Mouse (Mus musculus): ENCODE data around the gene Fam205c.

The Fam205c gene

DNA sequence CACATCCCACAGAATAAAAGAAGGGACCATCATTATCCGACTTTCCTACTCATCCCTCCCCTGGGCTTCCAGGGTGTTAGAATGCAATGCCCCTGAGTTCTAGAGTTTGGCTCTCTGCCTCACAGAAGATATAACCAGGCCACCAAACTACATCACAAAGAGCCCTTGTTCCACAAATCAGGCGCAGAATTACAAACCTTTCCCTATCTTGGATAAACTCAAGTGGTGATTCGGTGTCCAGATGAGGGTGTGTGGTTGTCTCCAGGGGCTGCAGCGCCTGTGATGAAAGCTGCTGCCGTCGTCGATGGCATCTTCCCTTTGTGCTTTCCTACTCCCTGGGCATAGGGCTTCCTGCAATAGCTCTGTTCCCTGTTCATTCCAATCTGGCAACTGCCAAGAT lies at the start of gene Fam205c:
TSS of gene Fam205c (minus strand) at position 101 of the 400 bp plus-strand sequence.
- DNase-seq, result no peak

- no peak for DNase-seq
Observed at GRCm38 (mm10) chr4:42922461-42922860, 48.4 kb upstream of the Fam205c start.

- no peak for DNase-seq
Observed at GRCm38 (mm10) chr4:42922056-42922455, 48.0 kb upstream of the Fam205c start.

- DNase-seq, result no peak
Observed at GRCm38 (mm10) chr4:42921536-42921935, 47.5 kb upstream of the Fam205c start.

DNA sequence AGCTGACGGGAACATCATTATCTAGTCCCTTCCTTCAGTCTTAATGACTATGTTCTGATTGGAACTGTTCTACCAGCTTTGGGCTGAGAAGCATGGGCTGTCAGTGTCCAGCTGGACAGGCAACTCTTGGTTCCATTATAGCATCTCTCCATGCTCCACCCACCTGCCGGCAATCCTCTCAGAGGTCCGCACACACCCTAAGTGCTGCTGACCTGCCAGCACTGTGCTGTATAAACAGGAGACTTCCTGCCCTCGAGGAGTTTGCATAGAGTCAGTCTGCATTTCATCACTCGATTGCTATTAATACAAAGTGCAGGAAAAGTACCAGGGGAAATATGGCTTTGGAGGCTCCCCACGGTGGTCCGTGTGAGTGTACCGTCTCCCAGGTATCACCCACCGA lies 46.7 kb upstream of the Fam205c start:
- peak in 1 of 2 experiments; percentile 6 for DNase-seq

- peak in 1 of 2 experiments; percentile 9 for DNase-seq
Observed at GRCm38 (mm10) chr4:42917402-42917774, 43.4 kb upstream of the Fam205c start.

DNA sequence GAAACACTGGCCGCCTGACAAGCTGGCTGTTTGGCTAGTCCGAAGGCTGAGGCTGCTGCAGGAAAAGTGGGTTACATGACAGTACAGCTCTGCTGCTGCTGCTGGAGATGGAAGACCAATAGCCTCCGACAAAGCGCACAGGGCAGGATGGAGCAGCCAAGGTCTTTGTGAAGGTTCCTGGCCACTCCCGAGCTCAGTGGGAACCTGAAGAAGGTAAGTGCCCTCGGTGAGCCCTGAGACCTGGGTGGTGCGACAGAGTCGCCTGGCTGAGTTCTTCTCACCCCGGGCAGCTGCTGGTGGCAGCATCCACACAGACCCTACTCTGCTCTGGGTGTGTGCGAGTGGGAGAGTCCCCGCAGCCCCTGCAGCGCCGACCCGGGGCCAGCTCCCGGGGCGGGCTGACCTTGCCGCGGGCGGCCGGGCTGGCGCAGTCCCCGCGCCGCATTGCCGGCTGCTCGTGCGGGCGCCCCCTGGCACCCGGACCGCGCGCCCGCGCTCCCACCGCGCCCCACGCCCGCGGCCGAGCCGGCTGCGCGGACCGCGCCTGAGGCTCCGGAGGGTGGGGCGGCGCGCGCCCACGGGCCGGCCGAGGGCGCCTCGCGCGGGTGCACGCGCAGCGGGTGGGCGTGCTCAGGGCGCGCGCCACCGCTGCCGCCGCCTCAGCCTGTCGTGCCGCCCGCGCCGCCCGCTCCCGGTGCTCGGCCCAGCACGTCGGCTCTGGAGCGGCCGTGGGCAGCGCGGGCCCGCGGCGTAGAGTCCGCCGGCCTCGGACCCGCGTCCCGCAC lies 42.8 kb upstream of the Fam205c start, which contains the start of gene Phf24:
TSS of gene Phf24 (plus strand) at position 44 of the 785 bp plus-strand sequence.
- peak; percentile 15 to 70 for DNase-seq

- DNase-seq, result no peak
Observed at GRCm38 (mm10) chr4:42915966-42916365, 41.9 kb upstream of the Fam205c start.

DNA sequence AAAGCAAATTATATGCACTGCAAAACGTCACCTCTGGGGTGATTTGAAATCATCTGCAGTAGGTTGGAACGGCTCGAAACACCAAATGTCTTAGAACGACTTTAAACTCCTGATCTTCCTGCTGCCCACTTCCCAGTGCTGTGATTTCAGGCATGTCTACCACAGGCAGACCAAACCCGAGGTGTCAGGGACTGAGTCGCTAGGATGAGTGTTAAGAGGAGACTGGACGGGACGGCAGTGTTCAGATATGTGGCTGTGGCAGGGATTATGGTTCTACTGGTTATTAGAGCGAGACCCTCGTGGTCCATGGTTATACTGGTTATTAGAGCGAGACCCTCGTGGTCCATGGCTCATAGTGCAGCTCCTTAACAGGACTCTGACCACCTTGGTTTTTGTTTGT lies 41.3 kb upstream of the Fam205c start:
- DNase-seq, result no peak

- no peak for DNase-seq
Observed at GRCm38 (mm10) chr4:42913391-42913790, 39.4 kb upstream of the Fam205c start.

DNA sequence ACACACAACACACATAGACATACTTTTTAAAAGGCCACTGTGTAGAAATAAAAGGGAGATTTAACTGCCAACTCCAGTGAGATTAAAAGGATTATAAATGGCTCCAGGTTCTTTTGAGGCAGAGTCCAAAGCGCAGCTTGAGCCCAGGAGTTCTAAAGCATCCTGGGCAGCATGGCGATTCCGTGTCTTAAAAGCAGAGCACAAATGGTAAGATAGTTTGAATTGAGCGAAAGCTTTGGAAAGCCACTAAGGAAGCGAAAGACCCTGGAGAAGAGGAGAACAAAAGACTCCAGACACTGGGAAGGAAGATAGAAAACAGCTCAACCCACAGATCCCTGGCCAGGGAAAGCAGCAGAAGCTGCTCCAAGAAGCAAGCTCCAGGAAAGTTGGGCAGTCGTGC lies 30.9 kb upstream of the Fam205c start:
- no peak for DNase-seq

DNA sequence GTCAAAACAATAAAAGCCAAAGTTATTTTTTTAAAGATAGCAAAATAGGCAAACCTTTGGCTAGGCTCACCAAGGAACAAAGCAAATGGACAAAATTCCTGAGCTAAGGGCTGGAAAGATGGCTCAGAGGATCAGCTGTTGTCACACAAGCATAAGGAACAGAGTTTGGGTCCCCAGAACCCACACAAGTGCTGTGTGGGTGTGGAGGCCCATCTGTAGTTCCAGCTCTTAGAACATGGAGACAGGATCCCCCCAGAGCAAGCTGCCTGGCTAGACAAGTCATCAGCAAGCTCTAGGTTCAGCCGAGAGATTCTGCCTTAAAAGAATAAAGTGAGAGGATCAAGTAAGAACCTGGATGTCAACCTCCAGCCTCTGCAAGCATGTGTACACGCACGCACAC lies 30.5 kb upstream of the Fam205c start:
- no peak for DNase-seq

- DNase-seq, result no peak
Observed at GRCm38 (mm10) chr4:42903942-42904341, 29.9 kb upstream of the Fam205c start.

DNA sequence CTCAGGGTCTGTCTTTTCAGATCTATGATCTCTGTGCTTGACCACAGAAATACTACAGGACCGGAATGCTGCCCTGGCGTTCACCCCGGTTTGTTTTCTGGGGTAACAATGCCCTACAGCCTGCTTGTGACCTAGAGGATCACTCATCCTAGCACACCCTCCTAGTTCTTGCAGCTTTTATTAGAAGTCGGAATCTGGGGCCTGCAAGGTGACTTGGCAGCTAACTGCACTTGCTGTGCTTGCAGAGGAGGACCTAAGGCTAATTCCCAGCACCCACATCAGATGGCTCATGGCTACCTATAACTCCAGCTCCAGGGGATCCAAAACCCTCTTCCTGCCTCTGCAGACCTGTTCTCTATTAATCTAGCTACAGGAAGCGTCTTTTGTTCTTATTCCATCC lies 28.7 kb upstream of the Fam205c start:
- DNase-seq, result no peak

GRCm38 (mm10) chr4:42902174-42902573 lies 28.1 kb upstream of the Fam205c start:
- DNase-seq, result peak in 1 of 2 experiments; percentile 9

DNA sequence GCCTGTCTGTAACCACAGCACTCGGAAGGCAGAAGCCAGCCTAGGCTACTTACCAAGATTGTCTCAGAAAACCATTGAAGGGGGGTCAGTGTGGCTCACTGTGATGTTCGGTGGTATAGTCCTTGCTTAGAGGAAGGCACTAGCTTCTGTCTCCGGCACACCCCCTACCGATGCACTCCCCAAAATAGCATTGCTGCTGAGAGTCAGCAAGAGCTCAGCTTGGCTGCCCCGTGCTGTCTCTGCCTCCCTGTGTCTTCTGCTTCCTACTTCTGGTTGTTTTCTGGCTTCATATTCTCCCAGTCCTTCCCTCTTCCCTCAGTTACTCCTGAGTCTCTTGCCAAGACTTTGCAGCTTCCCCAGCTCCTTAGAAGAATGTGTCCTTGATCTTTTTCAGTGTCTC lies 26.8 kb upstream of the Fam205c start:
- no peak for DNase-seq

DNA sequence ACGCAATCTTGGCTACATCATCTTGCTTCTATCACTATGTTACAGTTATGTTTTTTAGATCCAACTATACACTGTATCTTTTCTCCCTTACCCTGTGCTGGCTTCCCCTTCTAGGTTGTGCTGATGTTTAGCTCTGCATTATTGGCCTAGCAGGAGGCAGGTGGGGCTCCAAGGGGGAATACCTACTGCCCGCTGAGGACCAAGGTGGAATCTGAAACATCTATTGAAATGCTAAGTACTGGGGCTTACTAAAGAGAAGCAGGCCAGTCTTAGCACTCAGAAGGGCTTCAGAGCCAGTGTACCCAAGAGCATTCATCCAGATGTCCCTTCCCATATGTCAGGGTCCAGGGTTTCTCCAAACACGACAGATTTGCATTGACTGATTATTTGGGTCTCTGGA lies 24.9 kb upstream of the Fam205c start:
- no peak for DNase-seq

DNA sequence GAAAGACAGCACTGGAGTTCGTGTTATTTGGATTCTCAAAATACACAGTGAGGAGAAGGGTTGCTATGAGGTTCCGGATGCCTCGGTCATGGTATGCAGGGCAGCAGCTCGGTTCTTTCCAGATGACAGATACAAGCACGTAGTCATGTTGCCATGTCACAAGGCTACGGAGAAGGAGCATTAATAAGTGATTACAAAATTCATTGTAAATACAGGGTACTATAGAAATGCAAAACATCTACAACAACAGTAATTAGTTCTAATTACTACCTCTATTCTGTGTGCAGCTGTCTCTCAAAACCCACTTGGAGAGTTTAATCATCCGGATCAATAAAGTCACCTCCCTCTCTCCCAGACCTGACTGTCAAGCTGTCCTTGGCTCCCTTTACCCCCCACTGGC lies 21.1 kb upstream of the Fam205c start:
- no peak for DNase-seq

DNA sequence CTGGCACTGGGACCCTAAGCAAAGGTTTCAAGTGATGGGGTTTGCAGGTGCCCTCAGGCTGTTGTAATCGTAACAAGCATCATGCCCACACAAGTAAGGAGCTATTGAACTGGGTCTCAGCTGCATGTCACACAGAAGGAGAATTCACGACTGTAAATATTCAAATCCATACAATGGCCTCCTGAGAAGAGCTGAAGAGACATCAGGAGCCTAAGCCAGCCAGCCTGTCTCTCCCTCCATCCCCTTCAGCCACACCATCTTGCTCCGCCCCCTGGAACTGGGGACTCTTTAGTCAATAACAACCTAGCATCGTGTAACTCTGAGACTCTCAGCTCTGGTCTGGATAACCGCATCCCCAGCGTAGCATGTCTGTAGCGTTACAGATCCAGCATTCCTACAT lies 17.1 kb upstream of the Fam205c start:
- DNase-seq, result no peak

DNA sequence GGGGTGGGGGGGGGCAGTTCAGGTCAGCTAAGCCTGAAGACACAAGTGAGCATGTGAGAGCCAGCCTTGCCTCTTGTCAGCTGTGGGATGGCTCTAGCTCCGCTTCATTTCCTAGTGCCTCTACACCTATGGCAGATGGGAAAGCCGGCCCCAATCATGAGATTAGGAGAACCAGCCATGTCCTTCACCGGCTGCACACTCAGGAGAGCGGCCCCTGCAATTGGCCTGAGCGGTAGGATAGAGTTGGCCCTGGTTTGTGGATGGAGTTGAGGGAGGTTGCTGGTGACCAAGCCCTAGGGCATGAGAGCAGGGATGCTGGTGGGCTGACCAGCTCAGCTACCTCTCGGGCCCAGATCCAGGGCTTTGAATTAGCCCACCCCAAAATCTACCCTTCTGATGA lies 14.8 kb upstream of the Fam205c start:
- no peak for DNase-seq

- DNase-seq, result no peak
Observed at GRCm38 (mm10) chr4:42886926-42887325, 12.9 kb upstream of the Fam205c start.

- DNase-seq, result no peak
Observed at GRCm38 (mm10) chr4:42880677-42880948, 6.6 kb upstream of the Fam205c start.

DNA sequence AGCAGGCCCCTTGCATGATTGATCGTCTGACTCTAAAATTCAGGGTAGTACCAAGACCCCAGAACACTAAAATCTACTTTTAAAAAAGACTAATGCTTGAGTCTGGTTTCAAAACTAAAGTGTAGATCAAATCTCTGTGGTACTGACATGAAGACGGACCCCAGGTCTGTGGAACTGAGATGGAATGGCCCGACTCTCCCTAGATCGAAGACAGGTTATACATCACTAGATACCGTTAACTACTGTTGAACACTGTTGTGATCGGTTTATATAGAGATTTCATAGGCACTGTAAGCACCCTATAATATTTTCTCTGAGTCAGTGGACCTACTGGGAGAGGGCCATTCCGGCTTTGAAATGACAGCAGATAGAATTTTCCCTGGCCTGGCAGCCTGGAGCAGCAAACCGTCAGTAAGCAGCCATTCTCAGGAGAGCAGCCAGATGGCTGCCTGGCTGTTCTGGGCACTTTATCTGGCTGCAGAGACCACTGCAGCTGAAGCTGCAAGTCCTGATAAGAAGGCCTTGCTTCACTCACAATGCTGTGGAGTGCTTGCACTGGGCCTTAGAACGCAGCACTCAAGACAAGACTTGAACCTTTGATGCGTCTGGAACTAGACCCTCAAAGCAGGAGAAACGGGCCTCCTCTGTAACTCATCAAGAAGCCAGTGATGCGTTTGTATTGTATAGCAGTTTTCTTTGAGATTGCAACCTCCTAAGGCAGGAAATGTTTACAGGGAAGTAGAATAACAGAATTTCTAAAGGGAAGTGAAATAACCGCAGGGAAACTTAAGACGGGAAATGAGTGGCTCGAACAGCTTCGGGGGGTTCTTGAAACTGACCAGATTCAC lies 6.0 kb upstream of the Fam205c start:
- DNase-seq, result no peak

DNA sequence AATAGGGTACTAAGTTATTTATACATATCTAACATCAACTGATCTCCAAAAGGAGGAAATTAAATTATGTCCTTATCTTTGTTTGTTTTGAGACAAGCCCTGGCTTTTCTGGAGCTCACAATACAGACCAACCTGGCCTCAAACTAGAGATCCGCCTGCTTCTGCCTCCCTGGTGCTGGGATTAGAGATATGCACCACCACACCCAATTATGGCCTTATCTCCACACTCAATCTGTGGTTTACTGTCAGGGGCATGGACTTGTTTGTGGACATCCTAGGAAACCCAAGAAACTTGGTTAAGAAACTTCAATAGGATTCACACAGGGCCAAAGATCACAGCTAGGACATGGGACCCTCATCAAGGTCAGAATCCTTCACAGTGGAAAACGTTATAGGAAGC lies 3.6 kb upstream of the Fam205c start:
- no peak for DNase-seq
